Mouse (Mus musculus): ENCODE data around the gene Cat. TPM values are rescaled to one million over a fixed set of nuclear protein-coding genes. Genes with fewer than 3 reads are reported as not detected.

Cat gene
- total and polyA plus RNA-seq, 2 experiments from 2014 or later: 64.2 to 91.3 TPM

DNA sequence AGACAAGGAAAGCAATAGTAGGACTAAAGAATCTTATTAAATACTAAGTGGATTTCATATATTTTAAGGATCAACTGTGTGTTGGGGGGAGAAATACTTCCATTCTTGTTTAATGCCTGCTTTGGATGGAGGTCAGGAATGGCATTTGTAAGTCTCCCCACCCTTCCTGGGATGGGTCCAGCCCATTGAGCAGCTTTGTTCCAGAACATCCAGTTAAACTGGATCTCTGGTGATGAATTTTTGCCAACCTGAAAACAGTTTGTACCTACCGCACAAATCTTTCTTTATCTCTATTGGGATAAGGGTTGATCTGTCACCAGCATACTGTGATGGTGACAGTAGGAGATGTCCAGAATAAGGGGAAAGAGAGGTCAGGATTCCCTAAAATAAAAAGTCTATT, 26.1 kb upstream of the Cat start:
- H3K9me3 ChIP-seq (ENCODE audit: low read length): no peaks in the 10 kb centered on the region
- no peaks in the 10 kb centered on the region for H3K27me3 ChIP-seq (ENCODE audit: insufficient read depth, low read length)
- no peak overlapping the region for H3K9ac ChIP-seq
- no peak overlapping the region for H3K4me2 ChIP-seq (ENCODE audit: low read depth)
- no peak for ATAC-seq
- no peaks in the 10 kb centered on the region for H3K4me1 ChIP-seq (ENCODE audit: insufficient read depth)
- no peak overlapping the region for H3K4me3 ChIP-seq (ENCODE audit: low read depth, low read length)
- TF ChIP-seq CTCF (IDR thresholded peaks at IDR 0.05; ENCODE audit: low read depth): no peak
- no peak overlapping the region for H3K27ac ChIP-seq (ENCODE audit: low read depth, low read length)
- WGBS: 98% methylated on average over 1 of the region's 1 CpGs
- no peaks in the 10 kb centered on the region for H3K36me3 ChIP-seq (ENCODE audit: insufficient read depth)
- DNase-seq: no peak

DNA sequence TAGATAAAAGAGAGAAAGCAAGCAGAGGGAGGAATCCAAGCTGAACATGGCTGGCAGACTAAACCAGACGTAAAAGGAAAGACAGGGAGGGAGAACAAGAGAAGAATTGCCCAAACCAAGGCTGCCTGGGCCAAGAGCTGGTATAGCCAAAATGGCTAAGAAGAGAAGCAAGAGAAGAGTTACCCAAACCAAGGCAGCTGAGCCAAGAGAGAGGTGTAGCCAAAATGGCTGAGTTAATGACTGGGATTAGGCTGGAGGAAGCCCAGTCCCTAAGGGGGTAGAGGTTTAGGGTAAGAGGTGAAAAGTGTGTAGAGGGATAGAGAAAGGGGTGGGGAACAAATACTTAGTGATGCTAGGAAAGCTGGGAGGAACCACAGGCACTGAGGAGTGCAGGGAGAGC, 22.7 kb upstream of the Cat start:
- Histone ChIP-seq H3K9me3 (ENCODE audit: low read length) (no peaks in the 10 kb centered on the region), H3K27ac (ENCODE audit: low read depth, low read length) (no peak overlapping the region), H3K9ac (no peak overlapping the region), H3K4me3 (ENCODE audit: low read depth, low read length) (no peak overlapping the region), H3K4me2 (ENCODE audit: low read depth) (no peak overlapping the region), H3K36me3 (ENCODE audit: insufficient read depth) (no peaks in the 10 kb centered on the region), H3K4me1 (ENCODE audit: insufficient read depth) (no peaks in the 10 kb centered on the region), H3K27me3 (ENCODE audit: insufficient read depth, low read length) (no peaks in the 10 kb centered on the region)
- DNase-seq (no peak), ATAC-seq (no peak)
- WGBS: 70% methylated on average over 1 of the region's 1 CpGs
- no peak for TF ChIP-seq CTCF (IDR thresholded peaks at IDR 0.05; ENCODE audit: low read depth)

DNA sequence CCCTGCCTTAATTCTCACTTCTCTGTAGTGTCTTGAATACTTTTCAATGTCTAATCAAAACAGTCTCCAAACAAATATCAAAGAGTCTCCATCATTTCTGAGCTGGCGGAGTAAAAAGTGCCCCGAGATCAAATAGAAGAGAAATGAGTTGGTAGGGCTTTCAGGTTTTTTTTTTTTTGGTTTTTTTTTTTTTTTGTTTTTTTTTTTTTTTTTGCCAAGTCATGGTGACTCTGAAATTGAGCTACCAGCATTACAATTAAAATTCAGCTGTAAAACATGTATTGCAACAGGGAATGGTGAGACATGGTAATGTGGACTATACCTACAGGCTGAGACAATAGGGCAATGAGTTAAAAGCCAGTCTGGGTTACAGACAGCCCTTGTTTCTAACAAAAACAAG, 21.0 kb upstream of the Cat start:
- DNase-seq: no peak
- Histone ChIP-seq H3K4me3 (ENCODE audit: low read depth, low read length) (no peak overlapping the region), H3K27ac (ENCODE audit: low read depth, low read length) (no peak overlapping the region), H3K4me1 (ENCODE audit: insufficient read depth) (no peaks in the 10 kb centered on the region), H3K36me3 (ENCODE audit: insufficient read depth) (no peaks in the 10 kb centered on the region), H3K27me3 (ENCODE audit: insufficient read depth, low read length) (no peaks in the 10 kb centered on the region), H3K4me2 (ENCODE audit: low read depth) (no peak overlapping the region), H3K9me3 (ENCODE audit: low read length) (no peaks in the 10 kb centered on the region), H3K9ac (no peak overlapping the region)
- no peak for TF ChIP-seq CTCF (IDR thresholded peaks at IDR 0.05; ENCODE audit: low read depth)
- 95% methylated on average over 2 of the region's 2 CpGs for WGBS
- ATAC-seq: no peak

DNA sequence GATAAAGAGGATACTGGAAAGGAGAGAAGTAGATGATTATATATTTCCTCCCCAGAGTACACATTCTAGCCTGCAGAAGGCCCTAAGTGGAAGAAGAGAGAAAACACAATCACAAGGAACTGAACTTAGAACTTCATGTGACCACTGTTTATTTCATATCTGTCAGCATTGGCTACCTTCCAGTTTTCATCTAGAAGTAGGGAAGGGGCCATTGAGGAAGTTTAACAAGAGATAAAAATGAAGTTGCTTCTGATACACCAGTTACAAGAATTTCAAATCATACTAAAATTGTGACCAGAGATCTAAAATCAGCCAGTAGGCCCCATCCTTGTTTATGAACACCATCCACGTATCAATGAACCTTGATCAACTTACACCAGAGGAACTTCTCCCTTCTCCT, 19.5 kb upstream of the Cat start:
- no peak for TF ChIP-seq CTCF (IDR thresholded peaks at IDR 0.05; ENCODE audit: low read depth)
- H3K27ac ChIP-seq (ENCODE audit: low read depth, low read length): no peak overlapping the region
- H3K4me2 ChIP-seq (ENCODE audit: low read depth): no peak overlapping the region
- whole genome bisulfite sequencing: 91% methylated on average over 1 of the region's 1 CpGs
- no peak for ATAC-seq
- no peak overlapping the region for H3K4me3 ChIP-seq (ENCODE audit: low read depth, low read length)
- no peaks in the 10 kb centered on the region for H3K4me1 ChIP-seq (ENCODE audit: insufficient read depth)
- no peaks in the 10 kb centered on the region for H3K9me3 ChIP-seq (ENCODE audit: low read length)
- H3K27me3 ChIP-seq (ENCODE audit: insufficient read depth, low read length): no peaks in the 10 kb centered on the region
- no peak overlapping the region for H3K9ac ChIP-seq
- no peaks in the 10 kb centered on the region for H3K36me3 ChIP-seq (ENCODE audit: insufficient read depth)
- DNase-seq: no peak

DNA sequence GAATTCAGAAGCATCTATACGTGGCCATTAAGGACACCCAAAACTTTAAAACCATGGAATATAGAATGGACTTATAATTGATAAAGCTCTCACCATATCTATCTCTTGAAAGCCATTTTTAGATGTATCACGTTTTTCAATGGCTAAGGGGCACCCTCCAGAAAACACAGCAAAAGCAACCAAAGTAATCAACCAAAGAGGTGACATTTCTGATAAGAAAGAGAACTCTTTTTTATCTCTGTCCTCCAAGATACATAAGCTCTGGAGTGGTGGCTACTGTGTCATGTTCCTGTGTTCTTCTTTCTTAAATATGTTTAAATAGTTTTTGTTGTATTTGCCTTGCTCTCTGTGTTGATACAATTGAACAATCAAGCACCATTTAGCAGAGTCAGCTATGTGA, 15.8 kb upstream of the Cat start:
- Histone ChIP-seq H3K36me3 (ENCODE audit: insufficient read depth) (no peaks in the 10 kb centered on the region), H3K27me3 (ENCODE audit: insufficient read depth, low read length) (no peaks in the 10 kb centered on the region), H3K9ac (no peak overlapping the region), H3K27ac (ENCODE audit: low read depth, low read length) (no peak overlapping the region), H3K4me1 (ENCODE audit: insufficient read depth) (no peaks in the 10 kb centered on the region), H3K4me2 (ENCODE audit: low read depth) (no peak overlapping the region), H3K9me3 (ENCODE audit: low read length) (no peaks in the 10 kb centered on the region), H3K4me3 (ENCODE audit: low read depth, low read length) (no peak overlapping the region)
- WGBS: 71% methylated on average over 2 of the region's 2 CpGs
- DNase-seq (no peak), ATAC-seq (no peak)
- TF ChIP-seq CTCF (IDR thresholded peaks at IDR 0.05; ENCODE audit: low read depth): no peak

DNA sequence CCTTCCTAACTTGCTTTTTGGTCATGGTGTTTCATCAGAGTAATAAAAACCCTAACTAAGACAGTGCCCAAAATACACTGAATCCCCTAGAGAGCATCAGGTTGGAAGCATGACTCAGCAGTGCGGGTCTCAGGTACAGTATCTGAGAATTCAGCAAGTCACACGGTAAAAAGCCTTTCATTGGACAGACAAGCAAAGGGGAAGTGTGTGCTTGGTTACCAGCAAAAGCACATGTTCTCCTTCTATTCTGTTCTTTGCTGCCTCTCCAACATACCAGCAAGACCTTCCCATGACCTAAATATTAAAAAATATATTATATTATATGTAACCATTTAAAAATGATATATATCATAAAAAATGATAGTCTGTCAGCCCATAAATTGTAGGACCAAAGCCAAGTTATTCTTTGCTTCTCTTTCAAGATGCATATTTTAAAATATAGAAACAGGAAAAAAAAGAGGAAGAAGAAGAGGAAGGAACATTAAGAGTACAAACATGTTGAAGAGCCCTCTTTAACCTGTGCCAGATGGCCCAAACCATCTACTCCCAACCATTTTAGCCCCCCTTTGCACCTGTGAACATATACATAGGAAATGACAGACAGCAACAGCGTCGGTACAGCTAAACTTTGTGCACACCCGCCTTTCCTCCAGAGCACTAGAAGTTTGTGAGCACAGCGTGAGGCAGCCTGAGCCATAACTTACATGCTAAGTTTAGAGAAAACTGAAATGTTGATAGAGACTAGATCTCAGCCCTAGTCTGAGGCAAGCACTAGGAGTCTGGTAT, 10.9 kb upstream of the Cat start:
- no peaks in the 10 kb centered on the region for H3K36me3 ChIP-seq (ENCODE audit: insufficient read depth)
- H3K9ac ChIP-seq: no peak overlapping the region
- H3K4me3 ChIP-seq (ENCODE audit: low read depth, low read length): no peak overlapping the region
- ATAC-seq: no peak
- WGBS: 91% methylated on average over 6 of the region's 6 CpGs
- H3K4me2 ChIP-seq (ENCODE audit: low read depth): no peak overlapping the region
- H3K27ac ChIP-seq (ENCODE audit: low read depth, low read length): no peak overlapping the region
- DNase-seq: no peak
- H3K4me1 ChIP-seq (ENCODE audit: insufficient read depth): no peaks in the 10 kb centered on the region
- TF ChIP-seq CTCF (IDR thresholded peaks at IDR 0.05; ENCODE audit: low read depth): no peak
- no peaks in the 10 kb centered on the region for H3K27me3 ChIP-seq (ENCODE audit: insufficient read depth, low read length)
- no peaks in the 10 kb centered on the region for H3K9me3 ChIP-seq (ENCODE audit: low read length)

DNA sequence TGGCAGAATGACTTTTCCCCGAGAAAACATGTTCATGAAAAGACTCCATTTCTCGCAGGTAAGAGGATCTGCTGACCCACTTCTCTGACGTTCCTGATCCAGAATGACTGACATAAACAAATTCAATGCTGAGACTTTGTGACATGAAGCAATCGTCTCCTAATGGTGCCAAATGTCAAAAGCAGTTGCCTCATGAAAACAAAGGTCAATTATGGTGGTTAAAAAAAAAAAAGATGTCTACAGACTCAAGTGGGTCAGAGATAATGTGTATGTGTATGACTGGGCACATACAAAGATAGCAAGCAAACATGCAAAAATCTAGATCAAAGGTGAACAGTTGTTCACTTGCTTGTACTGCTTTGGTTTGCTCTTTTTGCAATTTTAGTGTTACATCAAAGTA, 8.9 kb upstream of the Cat start:
- TF ChIP-seq CTCF (IDR thresholded peaks at IDR 0.05; ENCODE audit: low read depth): no peak
- Histone ChIP-seq H3K4me2 (ENCODE audit: low read depth) (no peak overlapping the region), H3K9ac (no peak overlapping the region), H3K9me3 (ENCODE audit: low read length) (no peaks in the 10 kb centered on the region), H3K36me3 (ENCODE audit: insufficient read depth) (no peaks in the 10 kb centered on the region), H3K27me3 (ENCODE audit: insufficient read depth, low read length) (no peaks in the 10 kb centered on the region), H3K4me1 (ENCODE audit: insufficient read depth) (no peaks in the 10 kb centered on the region), H3K27ac (ENCODE audit: low read depth, low read length) (no peak overlapping the region), H3K4me3 (ENCODE audit: low read depth, low read length) (no peak overlapping the region)
- DNase-seq (no peak), ATAC-seq (no peak)
- WGBS: 65% methylated on average over 4 of the region's 4 CpGs
